Mouse (Mus musculus): ENCODE measurements around the gene Ywhah. TPM values are rescaled to one million over a fixed set of nuclear protein-coding genes. Genes with fewer than 3 reads are reported as not detected.
"Not testable (repeated sequence)": the region's sequence is repeated elsewhere in the genome, so short reads cannot be mapped to it uniquely, and the experiment has no call there.

Gene Ywhah
- polyA plus RNA-seq, 1 experiment from 2014 or later, result 538 TPM

DNA sequence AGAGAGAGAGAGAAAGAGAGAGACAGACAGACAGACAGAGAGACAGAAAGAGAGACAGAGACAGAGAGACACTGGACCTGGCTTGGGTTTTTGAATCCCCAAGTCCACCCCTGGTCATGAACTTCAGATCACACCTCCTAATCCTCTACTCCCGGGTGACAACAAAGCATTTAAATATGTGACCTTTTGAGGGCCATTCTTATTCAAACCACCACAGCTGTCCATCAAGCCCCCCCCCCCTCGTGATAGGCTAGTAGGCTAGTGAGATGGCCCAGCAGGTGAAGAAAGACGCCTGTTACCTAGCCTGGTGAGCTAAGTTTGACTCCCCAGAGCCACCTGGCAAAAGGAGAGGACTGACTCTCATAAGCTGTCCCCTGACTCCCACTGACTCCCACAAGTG is 16.3 kb downstream of the Ywhah start:
- no peaks in the 10 kb centered on the region for H3K27me3 ChIP-seq (replicated peaks)
- H3K9ac ChIP-seq, result no peak overlapping the region
- H3K36me3 ChIP-seq, result no peaks in the 10 kb centered on the region
- H3K27ac ChIP-seq, result no peak overlapping the region
- H3K4me3 ChIP-seq, result no peak overlapping the region
- H3K4me1 ChIP-seq, result peaks cover 10% of the 10 kb centered on the region
- H3K9me3 ChIP-seq, result no peaks in the 10 kb centered on the region
- no peak overlapping the region for H3K4me2 ChIP-seq (replicated peaks)
- ATAC-seq (ENCODE audit: low FRiP score, low read depth), result no peak
- WGBS, result 46% methylated on average over 3 of the region's 3 CpGs

DNA sequence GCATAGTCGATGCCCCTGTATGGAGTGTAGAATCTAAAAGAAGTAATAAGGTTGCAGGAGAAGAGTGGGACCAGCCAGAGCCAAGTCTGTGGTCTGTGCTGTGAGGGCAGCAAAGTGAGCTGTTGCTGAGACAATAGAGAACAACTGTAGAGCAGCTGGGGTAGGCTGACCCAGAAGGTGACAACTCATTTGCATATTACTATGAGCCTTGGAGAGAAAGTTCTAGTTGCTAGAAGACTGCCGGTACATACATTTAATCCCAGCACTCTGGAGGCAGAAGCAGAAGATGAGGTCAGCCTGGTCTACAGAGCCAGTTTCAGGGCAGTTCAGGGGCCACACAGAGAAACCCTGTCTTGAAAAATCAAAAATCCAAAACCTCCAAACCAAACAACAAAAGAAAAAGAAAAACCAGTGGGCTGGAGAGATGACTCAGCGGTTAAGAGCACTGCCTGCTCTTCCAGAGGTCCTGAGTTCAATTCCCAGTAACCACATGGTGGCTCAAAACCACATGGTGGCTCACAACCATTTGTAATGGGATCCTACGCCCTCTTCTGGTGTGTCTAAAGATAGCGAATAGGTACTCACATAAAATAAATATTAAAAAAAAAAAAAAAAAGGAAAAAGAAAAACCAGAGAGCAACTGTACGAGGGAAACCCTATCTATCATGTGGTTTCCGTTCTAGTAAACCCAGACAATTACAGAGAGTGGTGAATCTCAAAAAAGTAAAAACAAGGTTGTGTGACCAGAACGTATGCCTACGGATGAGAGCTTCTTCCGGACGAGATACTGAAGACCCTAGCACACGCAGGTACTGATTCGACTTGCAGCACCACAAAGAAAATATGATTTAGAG is 20.3 kb downstream of the Ywhah start:
- H3K4me2 ChIP-seq (replicated peaks), result peak overlapping the region; percentile 47

DNA sequence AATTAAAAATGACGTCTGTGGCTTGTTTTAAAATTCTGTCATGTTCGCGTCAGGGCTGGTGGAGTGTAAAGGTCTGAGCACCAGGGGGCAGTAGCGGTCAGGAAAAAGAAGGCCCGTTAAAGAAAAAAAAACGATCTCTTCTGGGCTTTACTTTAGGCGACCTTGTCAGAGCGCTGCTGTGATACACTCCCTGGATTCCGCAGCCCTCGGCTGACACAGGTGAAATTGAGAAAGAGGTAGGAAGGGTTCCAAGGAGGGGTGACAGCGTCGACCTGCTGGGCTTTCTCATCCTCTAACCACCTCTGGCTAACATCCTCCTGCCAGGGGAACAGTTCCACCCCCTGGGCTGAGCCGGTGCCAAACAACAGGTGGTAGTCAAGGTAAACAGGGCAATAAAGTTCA is 20.9 kb downstream of the Ywhah start:
- Histone ChIP-seq H3K4me3 (no peak overlapping the region), H3K36me3 (no peaks in the 10 kb centered on the region), H3K9ac (no peak overlapping the region), H3K27me3 (replicated peaks) (no peaks in the 10 kb centered on the region), H3K9me3 (no peaks in the 10 kb centered on the region), H3K4me1 (no peaks in the 10 kb centered on the region), H3K27ac (no peak overlapping the region), H3K4me2 (replicated peaks) (peak overlapping the region; percentile 47)
- WGBS, result 3% methylated on average over 13 of the region's 13 CpGs
- peak; percentile 13; the same call in 1 of the 2 replicates for ATAC-seq (ENCODE audit: low FRiP score, low read depth)

More for the DNA sequence above, 20.3 kb downstream of the Ywhah start:
- H3K36me3 ChIP-seq, result no peaks in the 10 kb centered on the region
- no peak for ATAC-seq (ENCODE audit: low FRiP score, low read depth)
- H3K27ac ChIP-seq, result no peak overlapping the region
- H3K9ac ChIP-seq, result no peak overlapping the region
- no peaks in the 10 kb centered on the region for H3K27me3 ChIP-seq (replicated peaks)
- no peak overlapping the region for H3K4me3 ChIP-seq
- 50% methylated on average over 13 of the region's 13 CpGs for WGBS
- no peaks in the 10 kb centered on the region for H3K9me3 ChIP-seq
- no peaks in the 10 kb centered on the region for H3K4me1 ChIP-seq

DNA sequence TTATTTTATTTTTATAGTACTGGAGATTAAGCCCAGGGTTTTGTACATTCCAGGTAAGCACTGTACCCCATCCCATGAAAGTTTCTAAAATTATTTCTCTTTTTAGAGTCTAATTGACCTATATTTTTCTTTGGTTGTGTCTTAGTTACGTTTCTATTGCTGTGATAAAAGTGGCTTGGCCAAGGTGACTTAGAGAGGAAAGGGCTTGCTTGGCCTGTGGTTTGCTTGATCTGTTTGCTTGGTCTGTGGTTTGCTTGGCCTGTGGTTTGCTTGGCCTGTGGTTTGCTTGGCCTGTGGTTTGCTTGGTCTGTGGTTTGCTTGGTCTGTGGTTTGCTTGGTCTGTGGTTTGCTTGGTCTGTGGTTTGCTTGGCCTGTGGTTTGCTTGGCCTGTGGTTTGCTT is 22.1 kb downstream of the Ywhah start:
- H3K9ac ChIP-seq; H3K27ac ChIP-seq; H3K4me2 ChIP-seq (replicated peaks); H3K4me3 ChIP-seq; H3K36me3 ChIP-seq; H3K4me1 ChIP-seq; H3K27me3 ChIP-seq (replicated peaks); H3K9me3 ChIP-seq; ATAC-seq (ENCODE audit: low FRiP score, low read depth): not testable (repeated sequence)
- WGBS, result 78% methylated on average over 1 of the region's 1 CpGs

DNA sequence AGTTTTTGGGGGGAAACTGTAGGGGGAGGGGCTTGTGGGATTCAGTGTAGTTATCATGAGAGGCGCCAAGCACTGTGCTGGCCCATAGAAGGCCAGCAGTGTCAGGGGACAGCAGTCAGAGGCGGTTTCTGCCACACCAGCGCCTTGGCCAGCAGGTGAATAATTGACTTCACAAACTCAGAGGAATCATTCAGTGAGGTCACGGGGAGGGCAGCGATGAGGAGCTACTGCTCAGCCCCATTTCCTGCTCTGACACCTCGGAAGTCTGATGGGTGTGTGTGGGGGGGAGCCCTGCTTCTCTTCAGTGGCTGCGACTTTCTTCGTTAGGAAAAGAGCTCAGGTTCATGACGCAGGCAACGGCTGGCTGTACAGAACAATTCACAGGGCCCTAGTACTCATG is 24.8 kb downstream of the Ywhah start:
- Histone ChIP-seq H3K4me1 (no peaks in the 10 kb centered on the region), H3K9me3 (no peaks in the 10 kb centered on the region), H3K27ac (no peak overlapping the region), H3K4me2 (replicated peaks) (no peak overlapping the region), H3K9ac (no peak overlapping the region), H3K4me3 (no peak overlapping the region), H3K27me3 (replicated peaks) (no peaks in the 10 kb centered on the region), H3K36me3 (no peaks in the 10 kb centered on the region)
- WGBS, result 57% methylated on average over 10 of the region's 10 CpGs
- ATAC-seq (ENCODE audit: low FRiP score, low read depth), result no peak

DNA sequence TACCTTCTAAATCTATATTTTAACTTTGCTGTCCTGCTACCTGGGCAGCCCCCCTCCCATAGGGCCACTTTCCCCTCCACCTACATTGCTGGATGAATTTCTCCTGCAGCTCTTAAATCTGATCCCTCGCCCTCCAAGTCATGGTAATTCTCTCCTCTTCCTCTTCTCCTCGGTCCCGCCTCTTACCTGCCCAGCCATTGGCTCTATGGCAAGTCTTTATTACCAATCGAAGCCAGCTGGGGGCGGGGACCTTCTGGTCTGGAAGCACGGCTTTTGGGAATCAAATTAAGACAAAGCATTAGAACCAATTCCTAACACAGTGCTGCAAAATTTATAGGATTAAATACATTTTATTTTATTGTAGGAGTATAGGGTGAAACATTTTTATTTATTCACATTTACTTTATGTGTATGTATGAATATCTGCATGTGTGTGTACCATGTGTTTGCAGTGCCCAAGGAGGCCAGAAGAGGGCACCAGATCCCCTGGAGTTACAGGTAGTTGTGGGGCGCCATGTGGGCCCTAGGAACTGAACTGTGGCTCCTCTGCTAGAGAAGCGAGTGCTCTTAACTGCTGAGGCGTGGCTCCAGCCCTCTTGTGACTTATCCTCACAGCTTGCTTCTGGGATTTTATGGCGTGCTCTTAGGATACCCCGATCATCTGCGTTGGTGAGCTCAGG is 26.2 kb downstream of the Ywhah start:
- Histone ChIP-seq H3K4me3 (no peak overlapping the region), H3K27me3 (replicated peaks) (no peaks in the 10 kb centered on the region)

DNA sequence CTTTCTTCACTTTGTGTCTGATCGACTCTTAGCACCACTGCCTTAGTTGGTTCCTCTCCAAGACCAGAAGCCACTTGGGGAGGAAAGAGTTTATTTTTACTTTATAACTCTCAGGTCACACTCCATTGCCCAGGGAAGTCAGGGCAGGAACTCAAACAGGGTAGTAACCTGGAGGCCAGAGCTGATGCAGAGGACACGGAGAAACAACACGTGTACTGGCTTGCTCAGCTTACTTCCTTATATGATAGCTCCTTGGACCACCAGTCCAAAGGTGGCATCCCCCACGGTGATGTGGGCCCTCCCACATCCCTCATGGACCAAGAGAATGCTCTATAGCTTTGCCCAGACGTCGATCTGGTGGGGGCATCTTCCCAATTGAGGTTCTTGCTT is 26.7 kb downstream of the Ywhah start:
- Histone ChIP-seq H3K4me1 (no peaks in the 10 kb centered on the region), H3K9me3 (no peaks in the 10 kb centered on the region), H3K4me3 (no peak overlapping the region), H3K4me2 (replicated peaks) (no peak overlapping the region), H3K27ac (no peak overlapping the region), H3K9ac (no peak overlapping the region), H3K36me3 (no peaks in the 10 kb centered on the region), H3K27me3 (replicated peaks) (no peaks in the 10 kb centered on the region)
- 87% methylated on average over 6 of the region's 6 CpGs for WGBS
- ATAC-seq (ENCODE audit: low FRiP score, low read depth), result no peak

More for the DNA sequence above, 26.2 kb downstream of the Ywhah start:
- H3K4me1 ChIP-seq, result no peaks in the 10 kb centered on the region
- no peak overlapping the region for H3K9ac ChIP-seq
- no peak overlapping the region for H3K4me2 ChIP-seq (replicated peaks)
- H3K36me3 ChIP-seq, result no peaks in the 10 kb centered on the region
- WGBS, result 89% methylated on average over 12 of the region's 12 CpGs
- no peak overlapping the region for H3K27ac ChIP-seq
- ATAC-seq (ENCODE audit: low FRiP score, low read depth), result no peak
- no peaks in the 10 kb centered on the region for H3K9me3 ChIP-seq

DNA sequence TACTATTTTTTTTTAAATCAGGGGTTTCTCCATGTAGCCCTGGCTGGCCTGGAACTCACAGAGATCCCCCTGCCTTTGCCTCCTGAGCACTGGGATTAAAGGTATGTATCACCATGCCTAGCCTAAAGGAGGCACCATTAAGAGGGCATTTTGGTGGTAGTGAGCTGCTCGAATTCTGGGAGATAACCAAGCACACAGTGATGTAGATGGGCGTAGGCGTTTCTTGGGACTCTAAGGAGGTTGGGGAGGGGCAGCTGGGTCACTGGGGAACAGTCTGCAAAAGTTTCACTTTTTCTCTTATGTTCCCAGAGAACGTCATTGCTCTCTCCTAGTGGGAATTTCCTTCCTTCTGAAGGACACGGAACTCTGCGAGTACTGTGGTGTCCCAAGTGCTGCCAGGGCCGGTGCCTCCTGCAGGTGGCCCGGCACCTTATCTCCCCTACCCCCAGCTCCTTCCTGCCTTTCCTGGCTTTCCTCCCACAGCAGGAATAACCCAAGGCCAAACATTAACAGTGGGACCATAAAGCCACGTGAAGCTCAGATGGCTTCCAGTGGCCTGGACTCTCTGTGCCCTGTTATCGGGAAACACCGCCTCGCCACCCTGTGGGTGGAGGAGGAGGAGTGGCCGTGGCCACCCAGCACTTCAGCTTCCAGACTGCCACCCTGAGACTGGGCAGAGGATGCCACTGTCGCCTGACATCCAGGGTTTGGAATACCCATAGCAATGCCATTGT is 34.4 kb downstream of the Ywhah start:
- ATAC-seq (ENCODE audit: low FRiP score, low read depth), result no peak
- Histone ChIP-seq H3K9ac (no peak overlapping the region), H3K9me3 (no peaks in the 10 kb centered on the region), H3K36me3 (no peaks in the 10 kb centered on the region), H3K27me3 (replicated peaks) (no peaks in the 10 kb centered on the region), H3K4me1 (no peaks in the 10 kb centered on the region), H3K4me3 (no peak overlapping the region), H3K4me2 (replicated peaks) (no peak overlapping the region), H3K27ac (no peak overlapping the region)
- 81% methylated on average over 14 of the region's 14 CpGs for WGBS

DNA sequence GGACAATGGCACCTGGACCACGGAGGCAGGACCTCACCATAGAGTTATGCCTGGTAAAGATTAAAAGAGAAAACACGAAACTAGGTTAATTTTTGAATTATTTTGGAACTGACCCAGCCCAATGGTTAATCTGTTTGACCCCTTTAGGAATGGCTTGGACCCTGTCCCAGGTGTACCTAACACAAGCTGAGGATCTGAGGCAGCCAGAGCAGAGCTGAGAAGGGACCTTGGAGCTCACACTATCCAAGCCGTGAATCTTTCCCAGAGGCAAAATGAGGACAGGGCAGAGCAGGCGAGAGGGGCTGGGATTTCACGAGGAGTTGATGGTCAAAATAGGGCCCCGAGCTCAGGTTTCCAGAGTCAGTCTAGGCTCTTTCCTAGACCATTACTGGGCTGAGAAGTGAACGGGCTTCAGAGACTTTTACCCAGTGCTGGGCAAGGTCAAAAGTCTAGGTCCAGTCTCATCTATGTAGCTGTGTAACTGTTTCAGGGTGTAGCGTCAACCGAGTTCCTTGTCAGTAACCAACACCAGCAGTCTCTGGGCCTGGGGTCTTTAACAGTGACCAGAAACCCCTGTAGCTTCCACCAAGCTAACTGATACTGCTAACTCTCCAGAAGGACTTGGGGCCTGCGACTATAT is 37.6 kb downstream of the Ywhah start:
- no peak for ATAC-seq (ENCODE audit: low FRiP score, low read depth)
- Histone ChIP-seq H3K4me3 (no peak overlapping the region), H3K4me1 (no peaks in the 10 kb centered on the region), H3K27ac (no peak overlapping the region), H3K9ac (no peak overlapping the region), H3K9me3 (no peaks in the 10 kb centered on the region), H3K36me3 (no peaks in the 10 kb centered on the region), H3K4me2 (replicated peaks) (no peak overlapping the region), H3K27me3 (replicated peaks) (no peaks in the 10 kb centered on the region)
- WGBS, result 88% methylated on average over 10 of the region's 10 CpGs

DNA sequence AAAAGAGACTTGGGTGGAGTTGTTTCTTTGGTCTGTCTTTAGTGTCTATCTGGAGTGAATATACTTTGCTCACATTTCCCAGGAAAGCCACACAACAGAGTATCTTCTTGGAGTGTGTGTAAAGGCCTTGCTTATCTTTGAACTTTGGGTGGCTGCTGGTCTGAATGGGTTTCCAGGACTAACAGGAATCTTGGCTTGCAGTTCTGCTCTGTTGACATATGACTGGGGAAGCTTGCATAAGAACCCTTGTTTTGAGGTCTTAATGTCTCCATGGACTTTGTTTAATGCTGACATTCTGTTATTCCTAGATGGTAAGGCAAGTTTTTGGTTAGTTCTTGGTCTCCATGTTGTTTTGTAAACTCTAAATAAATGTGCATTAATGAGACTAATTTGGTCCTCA is 51.5 kb downstream of the Ywhah start:
- H3K27ac ChIP-seq, result no peak overlapping the region
- no peaks in the 10 kb centered on the region for H3K4me1 ChIP-seq
- H3K4me2 ChIP-seq (replicated peaks), result no peak overlapping the region
- H3K9ac ChIP-seq, result no peak overlapping the region
- no peaks in the 10 kb centered on the region for H3K27me3 ChIP-seq (replicated peaks)
- ATAC-seq (ENCODE audit: low FRiP score, low read depth), result no peak
- H3K36me3 ChIP-seq, result no peaks in the 10 kb centered on the region
- no peaks in the 10 kb centered on the region for H3K9me3 ChIP-seq
- no peak overlapping the region for H3K4me3 ChIP-seq

DNA sequence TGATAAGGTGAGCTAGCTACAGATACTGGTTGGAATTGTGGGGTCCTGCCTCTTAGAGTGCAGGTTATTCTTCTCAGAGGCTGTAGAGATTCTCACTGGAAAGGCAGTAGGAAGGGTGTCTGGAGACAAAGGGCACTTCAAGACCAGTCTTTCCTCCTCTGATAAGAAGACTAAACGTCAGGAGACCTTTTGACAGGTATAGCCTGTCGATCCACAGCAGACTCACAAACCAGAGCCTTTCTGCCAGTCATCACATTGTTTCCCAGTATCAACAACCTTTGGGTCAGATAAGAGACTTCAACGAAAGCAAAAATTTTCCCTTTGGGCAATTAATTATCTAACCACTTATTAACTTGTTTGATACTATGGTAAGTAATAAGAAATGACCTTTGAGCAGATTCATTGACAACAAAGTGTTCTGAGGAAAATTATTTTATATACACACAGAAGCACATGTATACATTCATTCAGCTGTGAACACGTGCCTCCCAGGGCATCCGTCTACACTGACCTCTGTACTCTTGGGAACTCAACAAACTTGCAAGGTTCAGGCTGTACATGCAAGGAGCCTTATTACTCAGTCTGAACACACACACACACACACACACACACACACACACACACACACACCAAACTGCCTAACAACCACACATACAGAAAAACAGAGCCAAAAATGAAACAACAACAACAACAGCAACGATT is 58.0 kb downstream of the Ywhah start:
- H3K27ac ChIP-seq, result no peak overlapping the region
- no peaks in the 10 kb centered on the region for H3K36me3 ChIP-seq
- no peak overlapping the region for H3K4me2 ChIP-seq (replicated peaks)
- ATAC-seq (ENCODE audit: low FRiP score, low read depth), result no peak
- no peaks in the 10 kb centered on the region for H3K27me3 ChIP-seq (replicated peaks)
- no peak overlapping the region for H3K9ac ChIP-seq
- WGBS, result 89% methylated on average over 6 of the region's 6 CpGs
- no peaks in the 10 kb centered on the region for H3K9me3 ChIP-seq
- H3K4me3 ChIP-seq, result no peak overlapping the region
- H3K4me1 ChIP-seq, result no peaks in the 10 kb centered on the region

Measured in neural tube, embryonic 12.5 days (tissue).